Mouse (Mus musculus) cerebellum, adult 9-10 months (tissue): ENCODE data around the gene Bst2.
"Not testable (repeated sequence)": the region's sequence is repeated elsewhere in the genome, so short reads cannot be mapped to it uniquely, and the experiment has no call there.

Experiments used
- DNase-seq: peaks from one replicate; pipeline ENCODE4 v3.0.0; 2022

Gene Bst2

GRCm38 (mm10) chr8:71558958-71559690 is 21.9 kb upstream of the Bst2 start:
- no peak for DNase-seq

GRCm38 (mm10) chr8:71558071-71558957 is 21.1 kb upstream of the Bst2 start, which contains the start of gene Tmem221:
Gene Tmem221, minus strand, starts transcription at chr8:71558871.
- no peak for DNase-seq

GRCm38 (mm10) chr8:71554644-71555043 is 17.4 kb upstream of the Bst2 start:
- no peak for DNase-seq

GRCm38 (mm10) chr8:71554001-71554400 is 16.7 kb upstream of the Bst2 start:
- DNase-seq = no peak

- DNase-seq = no peak
Measured at GRCm38 (mm10) chr8:71552770-71553169, 15.5 kb upstream of the Bst2 start.

GRCm38 (mm10) chr8:71550754-71551153 is 13.5 kb upstream of the Bst2 start:
- DNase-seq = no peak

GRCm38 (mm10) chr8:71547590-71547989 is 10.3 kb upstream of the Bst2 start:
- no peak for DNase-seq

- no peak for DNase-seq
Measured at GRCm38 (mm10) chr8:71545053-71545452, 7.8 kb upstream of the Bst2 start.

GRCm38 (mm10) chr8:71543755-71544154 is 6.5 kb upstream of the Bst2 start:
- peak; percentile 51 for DNase-seq

- peak; percentile 99 for DNase-seq
Measured at GRCm38 (mm10) chr8:71542632-71543343, 5.5 kb upstream of the Bst2 start, which contains the start of gene Mvb12a. Gene Mvb12a, plus strand, starts transcription at chr8:71542922.

- no peak for DNase-seq
Measured at GRCm38 (mm10) chr8:71535663-71536062, 1.6 kb downstream of the Bst2 start.

- no peak for DNase-seq
Measured at GRCm38 (mm10) chr8:71534263-71534810, 2.9 kb downstream of the Bst2 start.

- peak; percentile 77 for DNase-seq
Measured at GRCm38 (mm10) chr8:71530735-71531467, 6.4 kb downstream of the Bst2 start.

GRCm38 (mm10) chr8:71528362-71529073 is 8.7 kb downstream of the Bst2 start:
- DNase-seq = no peak

- DNase-seq = no peak
Measured at GRCm38 (mm10) chr8:71527162-71527870, 9.9 kb downstream of the Bst2 start.

GRCm38 (mm10) chr8:71526272-71526671 is 11.0 kb downstream of the Bst2 start:
- DNase-seq = no peak

- no peak for DNase-seq
Measured at GRCm38 (mm10) chr8:71525226-71526050, 11.8 kb downstream of the Bst2 start, which contains the start of gene Ccdc194. Gene Ccdc194, minus strand, starts transcription at chr8:71525711.

- peak; percentile 91 for DNase-seq
Measured at GRCm38 (mm10) chr8:71521634-71522033, 15.6 kb downstream of the Bst2 start.

GRCm38 (mm10) chr8:71519037-71519825 is 18.0 kb downstream of the Bst2 start:
- not testable (repeated sequence) for DNase-seq
